In genomic region chr7:67535941-67536340, GRCm38 (mm10) we compare ENCODE assay signal across 27 mouse cellular contexts.
DNase-seq lines count a peak whose midpoint lies in the region; ATAC-seq and TF ChIP-seq lines count a peak whose summit lies in the region.
"Had no signal": no experiment of that assay in that cellular context is flagged by ENCODE, and none has a peak within 500 bp of the region (broad histone marks: within the 10 kb centered on the region; RNA-seq: fewer than 3 reads in every experiment).

No protein-coding gene starts in this region.

- H3K4me1 ChIP-seq in embryonic facial prominence, embryonic 10.5 days: 0 out of 2 replicates have a peak, but pooled peaks cover 5% of the 10 kb centered on the region
- H3K4me1 ChIP-seq: forebrain, embryonic 10.5 days; hindbrain, embryonic 13.5 days; limb, embryonic 10.5 days had no signal

- no peaks in the 10 kb centered on the region for H3K36me3 ChIP-seq in myocyte (ENCODE audit: control insufficient read depth, insufficient read depth)
- H3K36me3 ChIP-seq in embryonic facial prominence, embryonic 10.5 days (replicated peaks): no peaks in the 10 kb centered on the region
- H3K36me3 ChIP-seq: forebrain, embryonic 10.5 days; hindbrain, embryonic 13.5 days; limb, embryonic 10.5 days; midbrain, embryonic 10.5 days had no signal

- no peak overlapping the region for H3K27ac ChIP-seq in embryonic facial prominence, embryonic 10.5 days (replicated peaks)
- H3K27ac ChIP-seq: forebrain, embryonic 10.5 days; hindbrain, embryonic 13.5 days; kidney, postnatal 0 days; left cerebral cortex, adult 2 months; limb, embryonic 10.5 days; midbrain, embryonic 10.5 days had no signal

- no peak overlapping the region for H3K4me3 ChIP-seq in myocyte
- no peak overlapping the region for H3K4me3 ChIP-seq in embryonic facial prominence, embryonic 10.5 days
- H3K4me3 ChIP-seq: forebrain, embryonic 10.5 days; hindbrain, embryonic 13.5 days; left cerebral cortex, adult 2 months; limb, embryonic 10.5 days; midbrain, embryonic 10.5 days had no signal

- peak overlapping the region; percentile 59 for H3K4me2 ChIP-seq in myocyte (ENCODE audit: low read depth)
- H3K4me2 ChIP-seq: hindbrain, embryonic 13.5 days had no signal

- H3K79me2 ChIP-seq in myocyte (ENCODE audit: control insufficient read depth, insufficient read depth): no peaks in the 10 kb centered on the region

- WGBS in embryonic facial prominence, embryonic 10.5 days: 80% methylated on average over 4 of the region's 4 CpGs

- DNase-seq in cerebellum, adult 11-12 months: peak; percentile 59
- peak; percentile 75 for DNase-seq in brain, adult 2 months (ENCODE audit: low read depth, low spot score)
- DNase-seq in cerebellum, adult 9-11 months: peak; percentile 72
- DNase-seq in embryonic facial prominence, embryonic 10.5 days (ENCODE audit: low spot score): no peak
- DNase-seq: adrenal gland, postnatal 10 days; B cell, adult 2 months; gastrocnemius, postnatal 14 days; kidney, adult 11 months; layer of hippocampus, adult 9-11 months; liver, postnatal 0 days; right cerebral cortex, adult 18-20 months; thymus, adult 18-20 months; thymus, postnatal 36 days had no signal

- H3K27me3 ChIP-seq in myocyte (ENCODE audit: control insufficient read depth, insufficient read depth, insufficient read length): no peaks in the 10 kb centered on the region
- H3K27me3 ChIP-seq in embryonic facial prominence, embryonic 10.5 days (replicated peaks; ENCODE audit: low read depth, poor library complexity, severe bottlenecking): no peaks in the 10 kb centered on the region
- H3K27me3 ChIP-seq: CH12.LX; hindbrain, embryonic 13.5 days had no signal

- no peak overlapping the region for H3ac ChIP-seq in myocyte (ENCODE audit: control insufficient read depth, insufficient read length)

- H3K9me3 ChIP-seq in embryonic facial prominence, embryonic 10.5 days: no peaks in the 10 kb centered on the region
- H3K9me3 ChIP-seq: forebrain, embryonic 10.5 days; G1E; hindbrain, embryonic 13.5 days; limb, embryonic 10.5 days; midbrain, embryonic 10.5 days had no signal

- ATAC-seq in cerebellum, adult (ENCODE audit: insufficient number of reproducible peaks, low FRiP score, low TSS enrichment): no peak
- no peak for ATAC-seq in activated CD4-positive, CD25-positive, alpha-beta regulatory T cell, adult 4 months
- ATAC-seq: forebrain, embryonic 16.5 days; liver, postnatal 0 days; lung, postnatal 0 days; midbrain, embryonic 16.5 days had no signal

- no peak for TF ChIP-seq POLR2A in myocyte (IDR thresholded peaks at IDR 0.05; ENCODE audit: insufficient read length, low read depth)

TF ChIP-seq in myocyte, 11 proteins besides CTCF, POLR2A, EP300 and RAD21:
- no peak for TF ChIP-seq CEBPB (IDR thresholded peaks at IDR 0.05; ENCODE audit: insufficient read depth, poor library complexity, severe bottlenecking)
- no peak for TF ChIP-seq USF1 (IDR thresholded peaks at IDR 0.05; ENCODE audit: low read depth)
